Mouse (Mus musculus) thymus, postnatal 0 days (tissue): ENCODE results near the gene Thrsp. TPM values are rescaled to one million over a fixed set of nuclear protein-coding genes. Genes with fewer than 3 reads are reported as not detected.
"Not testable (repeated sequence)": the region's sequence is repeated elsewhere in the genome, so short reads cannot be mapped to it uniquely, and the experiment has no call there.

Experiments
- DNase-seq: peaks from one replicate; pipeline ENCODE4 v3.0.0-alpha.2; 2015; ENCODE audit warnings: low spot score
- polyA plus RNA-seq: library from polyadenylated mRNA; unstranded; fragments of >200 nt; fragmentation: Nextera tagmentation; extraction: Ambion mirVana; gene quantifications from 2 replicates; pipeline ENCODE4 v1.2.1, GENCODE M21; 2015

The Thrsp gene
- polyA plus RNA-seq = 3.2 and 3.4 TPM in 2 replicates

DNA sequence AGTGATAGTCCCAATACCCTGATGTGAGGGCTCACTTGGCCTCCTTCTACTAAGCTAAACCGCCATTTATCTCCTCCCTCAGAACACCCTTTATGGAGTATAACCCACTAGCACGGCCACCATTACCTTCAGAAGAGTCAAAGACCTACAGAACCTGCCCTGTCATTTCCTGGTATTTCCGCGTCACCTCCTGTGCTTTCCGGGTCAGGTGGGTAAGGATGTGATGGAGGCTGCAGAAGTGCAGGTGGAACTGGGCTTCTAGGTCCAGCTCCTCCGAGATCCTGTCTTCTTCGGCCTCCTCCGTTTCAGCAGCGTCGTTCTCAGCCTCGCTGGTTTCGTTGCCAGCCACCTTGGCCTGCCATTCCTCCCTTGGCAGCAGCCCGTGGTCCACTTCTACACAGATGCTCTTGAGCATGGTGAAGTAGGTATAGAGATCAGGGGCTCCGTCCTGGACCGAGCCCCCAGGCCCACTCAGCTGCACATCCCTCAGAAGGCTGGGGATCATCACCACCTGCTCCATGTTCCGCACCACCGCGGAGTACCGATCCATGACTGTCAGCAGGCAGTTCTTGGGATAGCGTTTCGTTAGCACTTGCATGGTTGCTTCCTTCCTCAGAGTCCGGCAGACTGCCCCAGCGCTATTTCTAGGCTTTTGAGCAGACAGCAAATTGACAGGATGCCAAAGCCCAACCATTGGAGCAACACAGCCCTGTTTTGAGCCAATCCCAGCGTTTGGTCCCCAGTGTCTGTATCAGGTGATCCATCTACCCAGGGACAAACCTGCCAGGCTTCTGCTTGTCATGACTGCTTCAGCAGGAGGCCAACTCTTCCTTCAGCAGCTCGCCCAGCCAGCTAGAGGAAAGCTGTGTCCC, at the start of gene Thrsp:
TSS of gene Thrsp (minus strand) at position 825 of the 872 bp plus-strand sequence.
- no peak for DNase-seq

DNA sequence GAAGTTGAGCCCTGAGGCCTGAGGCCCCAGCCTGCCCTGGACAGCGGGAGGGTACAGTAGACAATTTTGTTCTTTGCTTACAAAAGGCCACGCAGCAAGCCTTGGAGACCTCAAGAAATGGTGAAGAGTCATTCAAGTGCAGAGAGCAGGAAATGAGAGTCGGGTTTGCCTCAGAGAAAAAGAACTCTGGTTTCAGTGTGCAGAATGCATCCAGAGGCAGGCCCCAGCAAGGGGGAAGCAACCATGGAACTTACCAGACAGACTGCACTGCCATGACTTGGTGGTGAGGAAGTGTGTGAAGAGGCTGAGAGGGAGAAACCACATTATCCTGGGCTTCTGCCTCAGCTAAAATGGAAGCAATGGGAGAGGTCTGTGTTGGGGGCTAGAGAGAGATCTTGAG, 38.0 kb upstream of the Thrsp start:
- peak; percentile 8 for DNase-seq

GRCm38 (mm10) chr7:97454795-97455194, 37.3 kb upstream of the Thrsp start:
- DNase-seq = no peak

DNA sequence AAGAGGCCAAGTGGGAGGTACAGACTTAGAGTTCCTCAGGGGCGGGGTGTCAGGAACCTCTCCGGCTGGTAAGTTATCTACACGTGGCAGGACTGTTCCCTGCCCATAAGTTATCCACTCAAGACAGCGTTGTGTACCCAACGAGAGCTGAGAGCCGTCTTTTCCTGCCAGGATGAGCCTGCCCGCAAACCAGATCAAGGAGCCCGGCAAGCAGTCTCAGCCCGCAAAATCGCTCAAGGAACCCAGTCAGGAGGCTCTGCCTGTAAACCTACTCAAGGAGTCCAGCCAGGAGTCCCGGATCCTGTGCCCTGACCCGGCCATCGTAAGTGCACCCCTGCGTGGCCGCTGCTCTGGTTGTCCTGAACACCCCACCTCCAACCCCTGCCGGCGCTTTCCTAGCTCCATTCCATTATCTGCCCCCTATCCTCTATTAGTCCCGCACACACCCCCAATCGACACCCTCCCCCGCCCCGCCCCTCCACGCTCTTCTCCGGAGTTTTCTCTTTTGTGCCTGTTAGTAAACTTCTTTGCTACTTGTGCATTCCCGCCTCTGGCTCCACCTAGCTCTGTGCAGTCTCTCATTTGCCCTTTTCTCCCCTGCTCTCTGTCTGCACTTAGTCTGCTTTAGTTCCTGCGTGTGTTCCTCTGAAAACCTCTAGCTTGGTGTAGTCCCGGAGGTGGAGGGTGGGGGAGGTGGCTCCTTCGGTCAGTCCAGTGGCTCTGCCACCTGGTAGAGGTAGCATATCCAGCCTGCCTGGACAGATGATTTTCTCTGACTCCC, 35.8 kb upstream of the Thrsp start:
- DNase-seq = peak; percentile 30

GRCm38 (mm10) chr7:97452196-97452595, 34.7 kb upstream of the Thrsp start:
- peak; percentile 42 for DNase-seq

GRCm38 (mm10) chr7:97451023-97451422, 33.5 kb upstream of the Thrsp start, which contains the start of gene Kctd14:
Kctd14 (plus strand) TSS chr7:97451323.
- not testable (repeated sequence) for DNase-seq

DNA sequence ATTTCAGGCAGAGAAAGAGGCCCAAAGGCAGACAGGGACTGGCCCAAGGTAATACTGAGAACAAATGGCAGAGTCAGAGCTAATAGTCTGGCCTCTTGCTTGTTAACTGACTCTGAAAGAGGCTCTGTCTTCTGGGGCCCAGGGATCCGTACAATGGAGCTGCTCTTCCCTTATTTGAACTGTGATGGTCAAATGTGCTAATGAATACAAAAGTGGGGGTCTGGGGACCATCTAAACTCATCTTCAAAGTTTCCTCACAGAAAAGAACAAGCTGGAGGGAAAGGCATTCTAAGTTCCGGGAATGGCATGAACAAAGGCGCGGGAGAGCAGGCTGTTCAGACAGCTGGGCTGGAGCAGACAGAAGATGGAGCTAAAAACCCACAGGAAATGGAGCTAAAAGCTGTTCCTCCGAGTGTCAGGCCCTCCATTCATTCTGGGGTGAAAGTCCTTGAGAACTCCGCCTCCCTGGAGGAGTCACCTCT, 29.6 kb upstream of the Thrsp start:
- DNase-seq = no peak

- peak; percentile 39 for DNase-seq
Observed at GRCm38 (mm10) chr7:97446171-97446925, 28.8 kb upstream of the Thrsp start.

- no peak for DNase-seq
Observed at GRCm38 (mm10) chr7:97438986-97439385, 21.5 kb upstream of the Thrsp start.

GRCm38 (mm10) chr7:97434517-97434916, 17.0 kb upstream of the Thrsp start:
- no peak for DNase-seq

DNA sequence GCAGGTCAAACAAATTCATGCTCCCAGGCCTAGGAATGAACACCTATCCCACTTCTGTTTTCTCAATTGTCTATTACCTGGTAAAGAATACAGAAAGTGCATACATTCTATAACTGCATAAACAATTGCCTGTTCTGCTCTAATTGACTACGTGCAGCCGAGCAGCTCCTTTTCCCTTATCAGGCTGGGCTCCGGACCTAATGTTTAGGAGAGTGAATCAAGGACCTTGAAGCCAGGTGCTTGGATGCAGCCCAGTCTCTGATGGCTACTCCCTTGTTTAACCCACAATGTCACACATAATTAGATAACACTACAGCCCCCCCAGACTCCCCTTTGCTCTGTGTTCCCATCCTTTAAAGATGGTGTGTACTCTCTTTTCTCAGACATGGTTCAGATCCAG, 16.0 kb upstream of the Thrsp start:
- not testable (repeated sequence) for DNase-seq

GRCm38 (mm10) chr7:97429705-97430104, 12.2 kb upstream of the Thrsp start:
- no peak for DNase-seq

GRCm38 (mm10) chr7:97427778-97428420, 10.4 kb upstream of the Thrsp start:
- DNase-seq = no peak

DNA sequence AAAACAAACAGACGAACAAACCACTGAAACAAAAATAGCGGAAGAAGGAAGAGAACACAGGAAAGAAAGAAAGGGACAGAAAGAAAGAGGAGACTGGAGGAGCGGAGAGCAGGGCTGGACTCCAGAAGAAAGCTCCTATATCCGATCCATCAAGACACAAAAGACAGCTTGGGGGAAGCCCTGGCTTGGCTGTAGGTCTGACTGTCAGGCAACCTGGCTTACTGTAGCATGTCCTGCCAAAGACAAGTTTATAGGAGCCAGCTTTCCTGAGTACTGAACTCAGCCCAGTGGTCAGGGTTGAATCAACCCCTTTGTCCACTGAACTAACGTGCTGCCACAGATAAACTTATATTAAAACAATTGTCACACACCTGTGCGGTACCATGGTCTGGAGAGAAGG, 9.8 kb upstream of the Thrsp start:
- DNase-seq = no peak

- no peak for DNase-seq
Observed at GRCm38 (mm10) chr7:97426566-97426965, 9.0 kb upstream of the Thrsp start.

DNA sequence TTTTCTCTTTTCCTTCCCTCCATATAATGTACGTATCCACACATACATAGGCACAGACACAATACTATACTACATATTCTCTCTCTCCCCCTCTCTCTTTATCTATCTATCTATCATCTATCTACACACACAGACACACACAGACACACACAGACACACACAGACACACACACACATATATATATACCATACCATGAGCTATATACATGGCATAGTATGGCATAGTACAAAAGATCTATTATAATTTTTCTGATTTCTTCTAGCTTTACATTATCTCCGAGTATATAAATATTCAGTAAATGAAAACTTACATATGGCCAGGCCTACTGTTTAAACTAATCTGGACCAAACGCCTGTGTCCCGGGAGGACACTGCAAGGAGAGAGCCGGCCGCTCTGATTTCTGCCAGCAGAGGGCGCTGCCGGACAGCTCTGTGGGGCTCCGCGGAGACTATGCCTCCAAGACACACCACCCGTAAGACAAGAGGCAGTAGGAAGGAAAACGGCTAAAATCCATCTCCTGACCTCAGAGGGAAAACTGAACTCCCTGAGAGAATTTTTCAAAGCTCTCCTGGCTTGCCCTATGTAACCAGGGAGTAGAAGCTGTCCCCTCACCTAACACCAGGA, 7.2 kb upstream of the Thrsp start:
- DNase-seq = peak; percentile 80

- no peak for DNase-seq
Observed at GRCm38 (mm10) chr7:97423754-97424153, 6.2 kb upstream of the Thrsp start.

GRCm38 (mm10) chr7:97420958-97421651, 3.6 kb upstream of the Thrsp start:
- DNase-seq = no peak

DNA sequence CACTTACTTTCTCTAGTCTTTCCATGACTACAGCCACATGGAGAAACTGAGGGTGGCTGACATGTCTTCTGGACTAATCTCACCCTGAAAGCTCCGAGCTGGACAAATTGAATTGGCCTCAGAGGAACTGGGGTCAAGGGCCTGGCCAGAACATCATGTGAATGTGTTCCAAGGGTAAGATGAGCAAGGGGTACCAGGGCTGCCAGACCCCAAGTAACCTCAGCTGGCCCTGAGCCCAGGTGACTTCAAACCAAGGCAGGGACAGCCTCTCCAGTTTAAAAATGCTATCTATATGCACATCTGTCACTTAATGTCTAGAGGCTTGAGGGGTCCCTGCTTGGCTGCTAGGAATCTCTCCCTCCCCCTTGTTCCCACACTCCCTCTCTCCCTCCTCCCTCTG, 2.9 kb upstream of the Thrsp start:
- no peak for DNase-seq

- DNase-seq = no peak
Observed at GRCm38 (mm10) chr7:97419163-97419562, 1.6 kb upstream of the Thrsp start.
